Mouse (Mus musculus) subcutaneous adipose tissue, adult 2 months (tissue): ENCODE results near the gene Dynlt1f. TPM values are rescaled to one million over a fixed set of nuclear protein-coding genes. Genes with fewer than 3 reads are reported as not detected.

Experiments
- polyA plus RNA-seq: library from polyadenylated mRNA; depleted of rRNA; stranded (reverse); fragments of >200 nt; gene quantifications from 2 replicates; pipeline ENCODE4 v1.2.3, GENCODE M21; 2012; ENCODE audit warnings: low replicate concordance; rRNA removed

Gene Dynlt1f
- polyA plus RNA-seq, result 49.0 and 76.3 TPM in 2 replicates

GRCm38 (mm10) chr17:6655567-6656281 lies at the start of gene Dynlt1f:
TSS of gene Dynlt1f (minus strand) at chr17:6655900.

DNA sequence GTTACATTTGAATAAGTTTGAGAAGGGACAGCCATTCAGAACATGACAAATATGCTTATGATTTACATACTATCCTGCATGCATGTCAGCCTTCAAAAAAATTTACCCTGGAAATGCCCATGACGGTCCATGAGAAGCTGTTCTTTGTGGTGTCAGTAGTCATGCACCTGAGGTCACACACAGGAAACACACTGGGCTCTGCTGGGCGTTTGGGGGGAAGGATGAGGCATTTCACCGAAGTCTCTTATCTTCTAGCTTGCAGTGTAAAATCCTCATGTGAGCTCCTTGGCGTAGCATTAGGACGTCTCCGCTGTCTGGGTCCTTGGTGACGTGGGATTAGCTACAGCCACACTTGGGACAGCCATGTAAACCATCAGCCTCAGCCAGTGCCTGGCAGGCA lies 3.1 kb upstream of the Dynlt1f start, which contains the start of gene Sytl3:
Gene Sytl3 (plus strand): TSS at position 293 of the 400 bp plus-strand sequence.

GRCm38 (mm10) chr17:6601204-6601911 lies 54.3 kb downstream of the Dynlt1f start, which contains the start of gene Dynlt1c:
TSS of gene Dynlt1c (plus strand) at chr17:6601671.

Other genes starting within 250 kb of the Dynlt1f start
- 223 and 241 TPM in 2 replicates for gene Dynlt1b, start 225.8 kb downstream of the Dynlt1f start, polyA plus RNA-seq
- 8.3 and 15.5 TPM in 2 replicates for gene Dynlt1c, start 54.2 kb downstream of the Dynlt1f start, polyA plus RNA-seq
- gene Sytl3, start 3.2 kb upstream of the Dynlt1f start, polyA plus RNA-seq, result 0.79 and 0.84 TPM in 2 replicates
- 5.6 and 37.1 TPM in 2 replicates for gene Ezr, start 126.9 kb upstream of the Dynlt1f start, polyA plus RNA-seq